Mouse (Mus musculus): ENCODE measurements around the gene Rpl32.

GRCm38 (mm10) chr6:115760137-115760536 is 48.4 kb downstream of the Rpl32 start:
- TF ChIP-seq CTCF (conservative IDR thresholded peaks at IDR 0.05; ENCODE audit: low read length) (no peak), NANOG (IDR thresholded peaks at IDR 0.05; ENCODE audit: borderline replicate concordance, low read length) (no peak), POU5F1 (IDR thresholded peaks at IDR 0.05; ENCODE audit: borderline replicate concordance, low read length) (no peak)
